Mouse (Mus musculus) ES-E14 (cell line): Measurements from ENCODE around the gene Paqr3. TPM values are rescaled to one million over a fixed set of nuclear protein-coding genes. Genes with fewer than 3 reads are reported as not detected.

Source experiments
- DNase-seq: peaks from one replicate; pipeline ENCODE4 v3.0.0-alpha.2; 2013; ENCODE audit warnings: low read depth, low spot score
- H3K27ac ChIP-seq: 2 replicates; pipeline ENCODE4 v1.5.1; 2012; ENCODE audit warnings: low read depth, mild to moderate bottlenecking, low read length, moderate library complexity, mixed read lengths; ENCODE audit not compliant: poor library complexity, insufficient read depth, severe bottlenecking
- H3K36me3 ChIP-seq: 2 replicates; pipeline ENCODE4 v1.6.1; 2012; ENCODE audit warnings: mild to moderate bottlenecking, low read length, moderate library complexity, mixed read lengths; ENCODE audit not compliant: control insufficient read depth, poor library complexity, insufficient read depth, severe bottlenecking
- H3K4me1 ChIP-seq, 2 experiments: fragments of 150-350 bp in 1 of 2; sonication (generic) in 1 of 2; 2 replicates each; pipeline ENCODE4 v1.6.1; 2012; ENCODE audit warnings: low read length in 2 of 2, mild to moderate bottlenecking in 1 of 2, mixed read lengths in 1 of 2; ENCODE audit not compliant: control insufficient read depth in 2 of 2, insufficient read depth in 2 of 2, poor library complexity in 1 of 2
- H3K4me3 ChIP-seq, 2 experiments: fragments of 150-350 bp in 1 of 2; sonication (generic) in 1 of 2; 2 replicates each; pipeline ENCODE4 v1.5.1; 2012; ENCODE audit warnings: low read length in 2 of 2, low read depth in 1 of 2, mild to moderate bottlenecking in 1 of 2, mixed read lengths in 1 of 2; ENCODE audit not compliant: insufficient read depth in 1 of 2, poor library complexity in 1 of 2, severe bottlenecking in 1 of 2
- H3K9ac ChIP-seq: 2 replicates; pipeline ENCODE4 v1.6.1; 2012; ENCODE audit warnings: low read depth, mild to moderate bottlenecking, low read length, mixed read lengths; ENCODE audit not compliant: poor library complexity, insufficient read depth, severe bottlenecking
- H3K9me3 ChIP-seq: fragments of 150-350 bp; sonication (generic); 2 replicates; pipeline ENCODE4 v1.6.1; 2012; ENCODE audit warnings: low read depth, mild to moderate bottlenecking, low read length; ENCODE audit not compliant: control insufficient read depth, insufficient read depth
- CHD2 ChIP-seq: IDR thresholded peaks from 2 replicates; pipeline ENCODE4 v1.6.1; 2014; ENCODE audit warnings: mild to moderate bottlenecking, low read depth, low read length, inconsistent platforms
- HCFC1 ChIP-seq: IDR thresholded peaks from 2 replicates; pipeline ENCODE4 v1.6.1; 2012; ENCODE audit warnings: low read length, inconsistent platforms, borderline replicate concordance; ENCODE audit not compliant: insufficient read depth
- MAFK ChIP-seq: IDR thresholded peaks from 2 replicates; pipeline ENCODE4 v1.6.1; 2014; ENCODE audit warnings: mild to moderate bottlenecking, low read depth, low read length, inconsistent platforms; ENCODE audit not compliant: insufficient read depth
- ZC3H11A ChIP-seq: IDR thresholded peaks from 2 replicates; pipeline ENCODE4 v1.6.1; 2012; ENCODE audit warnings: low read depth, mild to moderate bottlenecking, inconsistent platforms, low read length, borderline replicate concordance
- ZNF384 ChIP-seq: IDR thresholded peaks from 2 replicates; pipeline ENCODE4 v1.6.1; 2012; ENCODE audit warnings: low read depth, low read length, inconsistent platforms
- in situ Hi-C, 2 experiments: fragments of 600-800 bp; cut with MboI; formaldehyde crosslinking; loops; one replicate each; pipeline ENCODE4 v1.15.1; 2025; ENCODE audit warnings: low sequenced_read_pairs in 2 of 2, inconsistent platforms in 1 of 2; ENCODE audit not compliant: unreplicated experiment in 2 of 2
- total RNA-seq: library from RNA; depleted of rRNA; stranded (reverse); fragments of 300-350 nt; gene quantifications from 2 replicates; pipeline ENCODE4 v1.2.3, GENCODE M21; 2012; rRNA removed

The Paqr3 gene
- total RNA-seq: 10.0 and 13.1 TPM in 2 replicates

DNA sequence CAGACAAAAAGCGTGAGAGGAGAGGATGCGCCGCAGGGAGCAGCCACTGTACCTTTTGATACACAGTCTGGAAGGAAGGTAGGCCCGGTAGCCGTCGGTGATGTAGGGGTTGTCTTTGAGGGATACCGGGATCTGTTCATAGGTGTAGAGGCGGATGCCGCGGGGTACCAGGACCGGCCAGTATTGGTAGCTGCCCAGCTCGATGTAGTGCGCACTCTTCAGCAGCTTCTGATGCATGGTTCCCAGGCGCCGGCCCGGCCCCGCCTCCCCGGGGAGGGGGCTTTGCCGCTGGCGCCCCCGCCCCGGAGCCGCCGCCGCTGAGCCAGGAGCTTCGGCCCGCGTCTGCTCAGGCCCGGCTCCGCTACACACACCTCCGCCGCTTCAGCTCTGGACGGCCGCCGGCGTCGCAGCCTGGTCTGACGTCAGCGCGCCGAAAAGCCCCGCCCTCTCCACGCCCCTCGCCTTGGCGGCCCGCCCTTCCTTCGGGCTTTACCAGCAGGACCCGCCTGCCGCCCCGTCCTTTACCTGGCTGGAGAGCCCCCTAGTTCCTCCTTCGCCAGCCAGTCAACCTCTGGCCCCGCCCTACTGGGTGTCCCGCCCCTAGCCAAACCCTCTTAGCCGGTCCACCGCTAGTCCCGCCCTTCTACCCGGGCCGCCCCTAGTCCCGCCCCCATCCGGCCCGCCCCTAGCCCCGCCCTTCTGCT, at the start of gene Paqr3:
Paqr3 (minus strand) TSS at position 390 of the 704 bp plus-strand sequence.
- H3K4me3 ChIP-seq: peak within 1 kb of the TSS; percentile 79 to 81
- H3K36me3 ChIP-seq: no peaks in the 10 kb centered on the region
- DNase-seq: peak; percentile 93
- no peaks in the 10 kb centered on the region for H3K9me3 ChIP-seq
- H3K4me1 ChIP-seq: peaks cover 0 to 3% of the 10 kb centered on the region in 2 experiments; a peak in 2 of 4 replicates
- no peak within 1 kb of the TSS for H3K27ac ChIP-seq
- peak within 1 kb of the TSS; percentile 84 for H3K9ac ChIP-seq
- TF ChIP-seq MAFK: no peak
- no peak for TF ChIP-seq ZNF384
- TF ChIP-seq ZC3H11A: no peak
- TF ChIP-seq HCFC1: no peak
- no peak for TF ChIP-seq CHD2
- in situ Hi-C loops: loop anchor here (25.0 kb wide), 1 partner anchor 1076 kb away; no protein-coding TSS in a partner anchor

- Histone ChIP-seq H3K9ac (no peak overlapping the region), H3K4me3 (no peak overlapping the region), H3K9me3 (no peaks in the 10 kb centered on the region), H3K36me3 (no peaks in the 10 kb centered on the region), H3K27ac (no peak overlapping the region), H3K4me1 (no peaks in the 10 kb centered on the region)
- no peak for TF ChIP-seq CHD2
- TF ChIP-seq HCFC1: no peak
- no peak for TF ChIP-seq ZC3H11A
- no peak for TF ChIP-seq ZNF384
- no peak for TF ChIP-seq MAFK
- in situ Hi-C loops: no loop called here
- no peak for DNase-seq
These were observed 43.3 kb upstream of the Paqr3 start for GRCm38 (mm10) chr5:97154688-97155087.

- TF ChIP-seq ZC3H11A (no peak), HCFC1 (no peak), ZNF384 (no peak), MAFK (no peak), CHD2 (no peak)
- DNase-seq: no peak
- in situ Hi-C loops: no loop called here
These were observed 23.9 kb upstream of the Paqr3 start for GRCm38 (mm10) chr5:97135331-97135730.

DNA sequence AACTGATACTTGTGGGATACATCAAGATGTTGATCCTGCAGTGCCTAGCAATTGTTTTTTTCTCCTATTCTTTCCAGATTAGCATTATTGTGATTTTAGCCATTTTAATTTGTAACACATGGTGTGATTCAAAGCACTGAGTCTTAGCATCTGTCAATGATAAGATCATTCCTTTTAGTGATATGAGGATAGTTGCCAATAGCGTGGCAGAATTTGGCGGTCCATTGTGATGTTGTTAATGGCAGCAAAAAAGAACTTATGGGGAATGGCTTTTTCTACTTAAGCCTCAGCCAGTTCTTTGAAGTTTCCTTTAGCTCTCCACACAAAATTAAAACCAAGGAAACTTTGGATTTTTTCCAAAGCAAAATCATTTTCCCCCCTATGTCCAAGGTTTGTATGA, 18.2 kb upstream of the Paqr3 start:
- in situ Hi-C loops: loop anchor here (5.0 to 10.0 kb wide), 2 partner anchors 425 to 428 kb away; no protein-coding TSS in a partner anchor

More at GRCm38 (mm10) chr5:97135331-97135730, 23.9 kb upstream of the Paqr3 start:
- Histone ChIP-seq H3K27ac (no peak overlapping the region), H3K9me3 (no peaks in the 10 kb centered on the region), H3K4me1 (no peaks in the 10 kb centered on the region), H3K36me3 (no peaks in the 10 kb centered on the region), H3K9ac (no peak overlapping the region), H3K4me3 (no peak overlapping the region)

More for the DNA sequence above, 18.2 kb upstream of the Paqr3 start:
- H3K9me3 ChIP-seq: no peaks in the 10 kb centered on the region
- H3K4me3 ChIP-seq: no peak overlapping the region
- H3K4me1 ChIP-seq: no peaks in the 10 kb centered on the region
- no peak overlapping the region for H3K27ac ChIP-seq
- TF ChIP-seq ZC3H11A (no peak), ZNF384 (no peak), HCFC1 (no peak), CHD2 (no peak), MAFK (no peak)
- no peaks in the 10 kb centered on the region for H3K36me3 ChIP-seq
- no peak overlapping the region for H3K9ac ChIP-seq
- DNase-seq: no peak
